Mouse (Mus musculus): ENCODE measurements around the gene Olfr1095.

Gene Olfr1095

GRCm38 (mm10) chr2:86851596-86851995 is at the start of gene Olfr1095:
Gene Olfr1095 (minus strand): TSS chr2:86851696.
- in situ Hi-C loops (cut with MboI; ENCODE audit: low sequenced_read_pairs) = no loop called here

DNA sequence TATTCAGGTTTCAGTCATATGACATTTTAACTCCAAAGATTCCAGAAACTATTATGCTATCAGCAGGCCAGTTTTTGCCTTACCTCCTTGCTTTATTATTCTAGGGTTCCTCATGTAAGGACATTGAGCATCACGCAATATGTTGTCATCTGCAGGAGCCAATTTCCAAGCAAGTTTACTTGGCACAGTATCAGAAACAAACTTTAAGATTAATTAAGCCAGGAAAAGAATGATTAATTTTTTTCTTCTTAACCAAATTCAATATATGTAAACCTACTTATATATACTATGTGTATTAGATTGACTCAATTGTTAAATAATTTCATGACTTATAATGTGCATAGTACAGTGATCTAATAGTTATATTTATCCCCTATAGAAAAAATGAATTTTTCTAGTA is 40.6 kb upstream of the Olfr1095 start, which contains the start of gene Olfr1097:
Gene Olfr1097, minus strand, starts transcription at position 101 of the 400 bp plus-strand sequence.
- in situ Hi-C loops (cut with MboI; ENCODE audit: low sequenced_read_pairs) = no loop called here

GRCm38 (mm10) chr2:86874702-86875101 is 23.2 kb upstream of the Olfr1095 start, which contains the start of gene Gm13723:
Gene Gm13723 (minus strand): TSS chr2:86874802.
- in situ Hi-C loops (cut with MboI; ENCODE audit: low sequenced_read_pairs) = no loop called here

- in situ Hi-C loops (cut with MboI; ENCODE audit: low sequenced_read_pairs) = no loop called here
Measured at GRCm38 (mm10) chr2:86824363-86824762, 27.1 kb downstream of the Olfr1095 start, which contains the start of gene Olfr1094. Gene Olfr1094 (plus strand): TSS chr2:86824663.

DNA sequence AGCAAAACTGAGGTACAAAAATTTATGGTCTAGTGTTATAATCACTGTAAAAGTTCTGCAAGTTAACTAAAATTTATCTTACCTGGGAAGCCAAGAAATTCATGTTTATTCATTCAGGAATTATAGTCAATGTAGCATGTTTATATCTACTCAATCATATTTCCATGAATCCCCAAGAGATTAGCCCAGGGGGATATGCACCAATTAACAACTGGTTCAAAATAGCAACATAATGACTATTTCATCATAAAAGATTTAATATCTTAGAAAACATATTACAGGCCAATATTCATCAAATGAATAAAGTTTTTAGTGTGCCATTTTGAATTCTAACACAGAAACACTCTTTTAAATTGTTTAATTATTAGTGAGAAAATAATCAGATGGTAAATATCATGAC is 41.6 kb downstream of the Olfr1095 start, which contains the start of gene Olfr141:
Gene Olfr141, minus strand, starts transcription at position 101 of the 400 bp plus-strand sequence.
- in situ Hi-C loops (cut with MboI; ENCODE audit: low sequenced_read_pairs) = no loop called here

Measured in CH12F3 (cell line).